Comparison of ENCODE assay signal across 24 mouse cellular contexts in the genomic region with DNA sequence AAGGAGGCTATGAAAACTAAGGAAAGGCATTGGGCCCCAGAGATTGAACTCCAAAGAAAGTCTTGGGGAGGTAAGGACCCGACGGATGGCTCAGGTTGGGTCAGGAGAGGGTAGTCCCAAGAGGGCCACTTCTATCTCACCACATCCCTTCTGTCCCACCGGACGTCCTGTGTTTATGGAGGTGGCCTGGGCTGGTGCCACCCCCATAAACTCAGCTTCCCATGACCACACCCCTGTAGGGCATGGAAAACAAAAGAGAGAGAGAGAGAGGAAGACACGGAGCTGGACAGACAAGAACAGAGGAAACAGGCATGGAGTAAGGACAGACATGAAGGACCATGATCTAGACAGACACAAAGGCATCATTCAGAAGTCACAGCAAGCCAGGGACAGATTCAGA. TPM values are rescaled to one million over a fixed set of nuclear protein-coding genes. Genes with fewer than 3 reads are reported as not detected.
A peak's percentile ranks its signal among the peaks of the same experiment; 100 is the strongest.
DNase-seq lines count a peak whose midpoint lies in the region; ATAC-seq and TF ChIP-seq lines count a peak whose summit lies in the region.
"Had no signal": no experiment of that assay in that cellular context is flagged by ENCODE, and none has a peak within 500 bp of the region (broad histone marks: within the 10 kb centered on the region; RNA-seq: fewer than 3 reads in every experiment).

No protein-coding gene starts in this region.

- H3K27ac ChIP-seq in gastrocnemius, adult 2 months, result 0 out of 2 replicates have a peak overlapping the region, but pooled peaks have one; percentile 13
- peak overlapping the region; percentile 96; the same call in 1 of the 2 replicates for H3K27ac ChIP-seq in liver, embryonic 12.5 days
- no peak overlapping the region for H3K27ac ChIP-seq in liver, embryonic 11.5 days (ENCODE audit: low read depth, low read length)
- H3K27ac ChIP-seq in brown adipose tissue, adult 24 weeks (replicated peaks; ENCODE audit: low read depth, low read length), result peak overlapping the region; percentile 40; the same call in 1 of the 2 replicates
- H3K27ac ChIP-seq: embryonic facial prominence, embryonic 12.5 days; forebrain, embryonic 13.5 days; heart, embryonic 13.5 days; hindbrain, embryonic 15.5 days; limb, embryonic 12.5 days; midbrain, embryonic 10.5 days; stomach, postnatal 0 days had no signal

- H3K9me3 ChIP-seq in liver, embryonic 12.5 days (replicated peaks), result no peaks in the 10 kb centered on the region
- no peaks in the 10 kb centered on the region for H3K9me3 ChIP-seq in liver, embryonic 11.5 days (ENCODE audit: control insufficient read depth, low read length)
- H3K9me3 ChIP-seq: embryonic facial prominence, embryonic 12.5 days; forebrain, embryonic 13.5 days; heart, embryonic 13.5 days; hindbrain, embryonic 15.5 days; limb, embryonic 12.5 days; midbrain, embryonic 10.5 days had no signal

- H3K4me2 ChIP-seq in liver, embryonic 12.5 days, result no peak overlapping the region
- H3K4me2 ChIP-seq in liver, embryonic 11.5 days, result no peak overlapping the region
- H3K4me2 ChIP-seq: embryonic facial prominence, embryonic 12.5 days; forebrain, embryonic 13.5 days; heart, embryonic 13.5 days; hindbrain, embryonic 15.5 days; limb, embryonic 12.5 days had no signal

- ATAC-seq in liver, embryonic 12.5 days, result no peak
- ATAC-seq in liver, embryonic 11.5 days (replicated peaks; ENCODE audit: low FRiP score), result no peak
- ATAC-seq: forebrain, embryonic 13.5 days had no signal

- H3K27me3 ChIP-seq in liver, embryonic 12.5 days (replicated peaks), result no peaks in the 10 kb centered on the region
- no peaks in the 10 kb centered on the region for H3K27me3 ChIP-seq in liver, embryonic 11.5 days (replicated peaks; ENCODE audit: control insufficient read depth, insufficient read depth, low read length)
- H3K27me3 ChIP-seq: embryonic facial prominence, embryonic 12.5 days; heart, embryonic 13.5 days; hindbrain, embryonic 15.5 days; limb, embryonic 12.5 days had no signal

- DNase-seq in gastrocnemius, adult 2 months, result no peak
- no peak for DNase-seq in gastrocnemius, adult 18-20 months (ENCODE audit: low spot score)
- DNase-seq in liver, embryonic 11.5 days (ENCODE audit: low spot score), result no peak
- peak; percentile 58 for DNase-seq in lung, postnatal 25 days (ENCODE audit: low spot score)
- no peak for DNase-seq in natural killer cell, adult 2 months (ENCODE audit: low spot score in 2 of 2)
- DNase-seq: cerebellum, adult 2 months; cerebellum, postnatal 25 days; heart, postnatal 36 days; kidney, adult 9 months; kidney, postnatal 36 days; layer of hippocampus, postnatal 36 days; thymus, adult 2 months; thymus, postnatal 4 days had no signal

- no peak overlapping the region for H3K9ac ChIP-seq in liver, embryonic 12.5 days
- H3K9ac ChIP-seq in liver, embryonic 11.5 days (ENCODE audit: low read depth, low read length), result no peak overlapping the region
- H3K9ac ChIP-seq: embryonic facial prominence, embryonic 12.5 days; forebrain, embryonic 13.5 days; heart, embryonic 13.5 days; hindbrain, embryonic 15.5 days; limb, embryonic 12.5 days had no signal

- no peak overlapping the region for H3K4me3 ChIP-seq in gastrocnemius, adult 2 months
- H3K4me3 ChIP-seq in liver, embryonic 12.5 days, result no peak overlapping the region
- H3K4me3 ChIP-seq in liver, embryonic 11.5 days (ENCODE audit: low read depth, low read length), result no peak overlapping the region
- no peak overlapping the region for H3K4me3 ChIP-seq in brown adipose tissue, adult 24 weeks (ENCODE audit: insufficient read depth, low read depth, low read length)
- H3K4me3 ChIP-seq: embryonic facial prominence, embryonic 12.5 days; forebrain, embryonic 13.5 days; heart, embryonic 13.5 days; hindbrain, embryonic 15.5 days; limb, embryonic 12.5 days; midbrain, embryonic 10.5 days had no signal

- WGBS in liver, embryonic 12.5 days (ENCODE audit: insufficient replicate concordance), result 71% methylated on average over 5 of the region's 5 CpGs
- WGBS in liver, embryonic 11.5 days, result 86% methylated on average over 5 of the region's 5 CpGs

- peaks cover 79% of the 10 kb centered on the region for H3K4me1 ChIP-seq in liver, embryonic 12.5 days
- H3K4me1 ChIP-seq in liver, embryonic 11.5 days (replicated peaks; ENCODE audit: control insufficient read depth, insufficient read depth, low read length), result peaks cover 36% of the 10 kb centered on the region
- peaks cover 11% of the 10 kb centered on the region for H3K4me1 ChIP-seq in brown adipose tissue, adult 24 weeks (ENCODE audit: control insufficient read depth, insufficient read depth, insufficient read length, low read length)

- TF ChIP-seq CTCF in gastrocnemius, adult 2 months (IDR thresholded peaks at IDR 0.05), result no peak

- H3K36me3 ChIP-seq in liver, embryonic 12.5 days, result peaks cover 15% of the 10 kb centered on the region
- peaks cover 8% of the 10 kb centered on the region; the same call in 1 of the 2 replicates for H3K36me3 ChIP-seq in liver, embryonic 11.5 days (ENCODE audit: control insufficient read depth, insufficient read depth, low read length)
- H3K36me3 ChIP-seq: hindbrain, embryonic 15.5 days; midbrain, embryonic 10.5 days had no signal

- intact Hi-C loops in gastrocnemius, adult 2 months (cut with DNase I), result loop anchor here (5.0 kb wide), 1 partner anchor 1679 kb away; the partner anchor contains the start of genes Ggn and Spred3

RNA-seq across cellular contexts. Expression of gene Prx, which starts 5.7 kb away (rescaled TPM):
- total RNA-seq in gastrocnemius, adult 2 months (2021), result 1 to 10 TPM; 3.1 to 4.1 TPM
- 1 to 10 TPM; 5.2 to 6.6 TPM for total RNA-seq in gastrocnemius, adult 18-20 months (2021)
- 0.91 and 1.2 TPM in 2 replicates for polyA plus RNA-seq in liver, embryonic 12.5 days (2016; fragmentation: Nextera tagmentation; extraction: Ambion mirVana)
- 0.80 and 0.84 TPM in 2 replicates for polyA plus RNA-seq in liver, embryonic 11.5 days (2014; fragmentation: Nextera tagmentation; extraction: Ambion mirVana)
- polyA plus RNA-seq in brown adipose tissue, adult 24 weeks (2012; ENCODE audit: insufficient read depth, insufficient read length, missing spikeins), result 0.32 and 0.50 TPM in 2 replicates

RNA-seq across cellular contexts. Expression of gene Sertad1, which starts 6.7 kb away (rescaled TPM):
- total RNA-seq in gastrocnemius, adult 2 months (2021), result 1 to 10 TPM; 5.5 to 9.1 TPM
- 1 to 10 TPM; 6.9 to 8.4 TPM for total RNA-seq in gastrocnemius, adult 18-20 months (2021)
- polyA plus RNA-seq in liver, embryonic 12.5 days (2016; fragmentation: Nextera tagmentation; extraction: Ambion mirVana), result 19.5 and 20.9 TPM in 2 replicates
- polyA plus RNA-seq in liver, embryonic 11.5 days (2014; fragmentation: Nextera tagmentation; extraction: Ambion mirVana), result 23.0 and 24.3 TPM in 2 replicates
- 10.1 and 13.6 TPM in 2 replicates for polyA plus RNA-seq in brown adipose tissue, adult 24 weeks (2012; ENCODE audit: insufficient read depth, insufficient read length, missing spikeins)

RNA-seq across cellular contexts. Expression of gene Sertad3, which starts 19.9 kb away (rescaled TPM):
- total RNA-seq in gastrocnemius, adult 2 months (2021), result 1 to 10 TPM; 3.3 to 7.1 TPM
- total RNA-seq in gastrocnemius, adult 18-20 months (2021), result 1 to 10 TPM; 3.0 to 4.0 TPM
- polyA plus RNA-seq in liver, embryonic 12.5 days (2016; fragmentation: Nextera tagmentation; extraction: Ambion mirVana), result 24.6 and 26.3 TPM in 2 replicates
- polyA plus RNA-seq in liver, embryonic 11.5 days (2014; fragmentation: Nextera tagmentation; extraction: Ambion mirVana), result 20.6 and 21.5 TPM in 2 replicates
- polyA plus RNA-seq in brown adipose tissue, adult 24 weeks (2012; ENCODE audit: insufficient read depth, insufficient read length, missing spikeins), result 4.2 and 8.3 TPM in 2 replicates

RNA-seq across cellular contexts. Expression of gene Hipk4, which starts 29.6 kb away (rescaled TPM):
- under 1 TPM in 1 of 2 experiments, not detected in 1; 0.13 TPM for total RNA-seq in gastrocnemius, adult 2 months (2021)
- not detected for total RNA-seq in gastrocnemius, adult 18-20 months (2021)
- polyA plus RNA-seq in liver, embryonic 12.5 days (2016; fragmentation: Nextera tagmentation; extraction: Ambion mirVana), result 0.17 and 0.23 TPM in 2 replicates
- 0.33 and 0.40 TPM in 2 replicates for polyA plus RNA-seq in liver, embryonic 11.5 days (2014; fragmentation: Nextera tagmentation; extraction: Ambion mirVana)
- not detected in 2 replicates for polyA plus RNA-seq in brown adipose tissue, adult 24 weeks (2012; ENCODE audit: insufficient read depth, insufficient read length, missing spikeins)
- total RNA-seq: layer of hippocampus, postnatal 36 days; left cerebral cortex, postnatal 14 days; neutrophil, adult 5-6 weeks had no signal

RNA-seq across cellular contexts. Expression of gene Blvrb, which starts 45.7 kb away (rescaled TPM):
- total RNA-seq in gastrocnemius, adult 2 months (2021), result 10 to 100 TPM in 1 of 2 experiments, 1 to 10 TPM in 1; 8.9 to 15.8 TPM
- 10 to 100 TPM; 12.5 to 12.7 TPM for total RNA-seq in gastrocnemius, adult 18-20 months (2021)
- 895 and 897 TPM in 2 replicates for polyA plus RNA-seq in liver, embryonic 12.5 days (2016; fragmentation: Nextera tagmentation; extraction: Ambion mirVana)
- polyA plus RNA-seq in liver, embryonic 11.5 days (2014; fragmentation: Nextera tagmentation; extraction: Ambion mirVana), result 581 and 583 TPM in 2 replicates
- polyA plus RNA-seq in brown adipose tissue, adult 24 weeks (2012; ENCODE audit: insufficient read depth, insufficient read length, missing spikeins), result 80.2 and 109 TPM in 2 replicates
